Mouse (Mus musculus): ENCODE data around the gene Rsu1.

DNA sequence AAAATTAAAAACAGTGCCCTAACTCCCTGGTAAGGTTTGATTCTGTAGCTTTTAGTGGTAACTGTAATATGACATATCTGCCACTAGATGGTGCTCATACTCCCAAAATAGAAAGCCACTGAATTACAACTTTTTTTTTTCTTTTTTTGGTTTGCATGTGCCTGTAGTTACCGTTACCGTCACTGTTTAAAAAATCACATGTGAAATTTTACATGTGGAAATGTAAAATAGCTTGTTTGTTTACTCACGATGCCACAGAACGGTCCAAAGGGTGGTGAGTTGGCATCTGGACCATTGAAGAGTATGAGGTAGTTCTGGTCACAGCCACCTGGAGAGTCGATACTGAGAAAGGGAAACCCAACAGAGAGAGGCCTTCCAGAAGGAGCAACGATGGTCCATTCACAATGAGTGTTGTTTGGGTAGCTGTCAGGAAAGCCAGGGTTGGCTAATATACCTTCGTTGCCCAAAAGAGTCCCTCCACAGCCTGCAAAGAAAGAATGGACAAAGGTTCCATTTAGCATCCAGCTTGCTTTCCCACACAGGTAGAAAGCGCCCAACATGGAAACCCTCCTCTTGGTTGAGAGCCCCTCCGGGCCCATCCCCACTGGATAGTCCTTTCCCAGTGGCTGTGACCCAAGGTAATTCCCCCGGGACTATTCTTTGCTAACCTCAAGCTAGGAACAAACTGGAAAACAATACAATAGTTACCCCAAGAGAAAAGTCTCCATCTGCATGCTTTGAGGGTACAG is 7.1 kb upstream of the Rsu1 start:
- peak; percentile 25; the same call in 1 of the 2 replicates for TF ChIP-seq CTCF (IDR thresholded peaks at IDR 0.05; ENCODE audit: borderline replicate concordance, extremely low read depth, insufficient read depth, insufficient read length)
- no peak for TF ChIP-seq POLR2A (IDR thresholded peaks at IDR 0.05; ENCODE audit: borderline replicate concordance, extremely low read depth, insufficient read depth, insufficient read length, poor library complexity, severe bottlenecking)
